Mouse (Mus musculus) NIH3T3 (cell line): ENCODE data around the gene Ubox5.

Experiments
- DNase-seq: peaks from one replicate; pipeline ENCODE4 v3.0.0-alpha.2; 2012; ENCODE audit warnings: low read depth

Ubox5 gene

GRCm38 (mm10) chr2:130634006-130634738 is 4.3 kb upstream of the Ubox5 start:
- no peak for DNase-seq

- no peak for DNase-seq
These were observed 3.2 kb upstream of the Ubox5 start for GRCm38 (mm10) chr2:130632887-130633675.

- DNase-seq: peak; percentile 69
These were observed 2.6 kb upstream of the Ubox5 start for GRCm38 (mm10) chr2:130632416-130632815.

- DNase-seq: peak; percentile 48
These were observed 579 bp downstream of the Ubox5 start for GRCm38 (mm10) chr2:130629080-130629838.

- peak; percentile 42 for DNase-seq
These were observed 1.4 kb downstream of the Ubox5 start for GRCm38 (mm10) chr2:130628424-130628823.

GRCm38 (mm10) chr2:130618972-130619371 is 10.9 kb downstream of the Ubox5 start:
- no peak for DNase-seq

GRCm38 (mm10) chr2:130613091-130613490 is 16.7 kb downstream of the Ubox5 start:
- DNase-seq: no peak

GRCm38 (mm10) chr2:130602195-130602594 is 27.6 kb downstream of the Ubox5 start:
- DNase-seq: no peak

GRCm38 (mm10) chr2:130598399-130598798 is 31.4 kb downstream of the Ubox5 start:
- DNase-seq: no peak

- peak; percentile 69 for DNase-seq
These were observed 32.2 kb downstream of the Ubox5 start for GRCm38 (mm10) chr2:130597601-130598010.

GRCm38 (mm10) chr2:130595596-130595995 is 34.2 kb downstream of the Ubox5 start:
- no peak for DNase-seq

GRCm38 (mm10) chr2:130591016-130591415 is 38.8 kb downstream of the Ubox5 start:
- no peak for DNase-seq

- peak; percentile 29 for DNase-seq
These were observed 40.1 kb downstream of the Ubox5 start for GRCm38 (mm10) chr2:130589761-130590160.

GRCm38 (mm10) chr2:130589157-130589556 is 40.7 kb downstream of the Ubox5 start:
- no peak for DNase-seq

GRCm38 (mm10) chr2:130588373-130588772 is 41.5 kb downstream of the Ubox5 start:
- DNase-seq: no peak

- no peak for DNase-seq
These were observed 43.8 kb downstream of the Ubox5 start for GRCm38 (mm10) chr2:130586016-130586415.

- DNase-seq: peak; percentile 53
These were observed 45.8 kb downstream of the Ubox5 start for GRCm38 (mm10) chr2:130583902-130584560.

- no peak for DNase-seq
These were observed 47.3 kb downstream of the Ubox5 start, which contains the start of gene Avp for GRCm38 (mm10) chr2:130582552-130582951. TSS of gene Avp (minus strand) at chr2:130582554.

- no peak for DNase-seq
These were observed 48.6 kb downstream of the Ubox5 start for GRCm38 (mm10) chr2:130581201-130581600.

GRCm38 (mm10) chr2:130579791-130580190 is 50.0 kb downstream of the Ubox5 start:
- no peak for DNase-seq

GRCm38 (mm10) chr2:130578148-130578547 is 51.7 kb downstream of the Ubox5 start:
- DNase-seq: peak; percentile 89

- peak; percentile 77 for DNase-seq
These were observed 52.2 kb downstream of the Ubox5 start for GRCm38 (mm10) chr2:130577632-130578031.
